Mouse (Mus musculus): Measurements from ENCODE around the gene Mphosph8.

Mphosph8 gene

DNA sequence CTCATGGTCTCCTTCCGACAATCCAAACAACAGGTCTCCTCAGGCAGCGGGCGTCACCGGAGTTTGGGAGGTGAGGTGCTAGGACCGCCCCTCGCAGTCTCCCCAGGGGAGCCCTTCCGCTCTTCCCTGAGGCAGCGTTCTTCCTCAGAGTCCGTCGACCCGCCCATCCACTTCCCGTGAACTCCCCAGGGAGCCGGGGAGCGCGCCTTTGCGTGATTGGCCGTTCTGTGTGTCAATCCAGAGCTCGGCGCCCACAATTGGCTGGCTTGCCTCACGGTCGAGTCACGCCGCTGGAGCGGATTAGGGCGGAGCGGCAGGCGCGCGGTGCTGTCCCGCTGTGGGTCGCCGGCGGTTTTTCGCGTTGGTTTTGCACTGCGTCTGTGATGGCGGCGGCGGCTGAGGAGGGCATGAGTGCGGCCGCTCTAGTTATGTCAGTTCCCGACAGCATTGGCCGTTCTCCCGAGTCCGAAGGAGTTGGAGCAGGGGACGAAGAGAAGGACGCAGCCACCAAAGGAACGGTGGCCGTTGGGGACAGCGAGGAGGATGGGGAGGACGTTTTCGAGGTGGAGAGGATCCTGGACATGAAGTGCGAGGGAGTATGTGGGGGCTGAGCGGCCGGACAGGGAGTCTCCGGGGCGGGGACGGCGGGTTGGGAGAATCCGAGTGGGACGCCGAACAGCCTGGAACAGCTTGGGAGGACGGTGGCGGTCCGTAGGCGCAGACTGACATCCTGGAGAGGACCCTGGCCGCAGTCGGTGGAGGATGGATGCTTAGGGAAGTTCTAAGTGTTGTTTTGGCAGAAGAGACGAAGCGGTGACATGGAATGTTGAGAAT lies at the start of gene Mphosph8:
Mphosph8 (plus strand) TSS at position 280 of the 834 bp plus-strand sequence.
- DNase-seq (ENCODE audit: low read depth), result peak; percentile 99

DNA sequence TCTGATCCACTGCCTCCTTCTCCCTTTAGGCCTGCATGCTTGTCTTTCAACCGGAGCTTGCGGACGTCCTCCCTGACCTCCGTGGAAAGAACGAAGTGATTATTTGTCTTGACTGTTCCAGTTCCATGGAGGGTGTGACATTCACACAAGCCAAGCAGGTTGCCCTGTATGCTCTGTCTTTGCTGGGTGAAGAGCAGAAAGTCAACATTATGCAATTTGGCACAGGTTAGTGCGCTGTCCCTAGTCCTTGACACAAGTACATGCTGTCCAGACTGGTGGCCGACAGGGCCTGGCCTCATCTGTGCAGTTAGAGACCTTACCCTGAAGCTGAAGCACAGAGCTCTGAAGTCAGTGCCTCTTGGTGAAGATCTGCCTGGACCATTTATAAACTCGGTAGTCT lies 47.6 kb upstream of the Mphosph8 start:
- DNase-seq (ENCODE audit: low read depth), result no peak

DNA sequence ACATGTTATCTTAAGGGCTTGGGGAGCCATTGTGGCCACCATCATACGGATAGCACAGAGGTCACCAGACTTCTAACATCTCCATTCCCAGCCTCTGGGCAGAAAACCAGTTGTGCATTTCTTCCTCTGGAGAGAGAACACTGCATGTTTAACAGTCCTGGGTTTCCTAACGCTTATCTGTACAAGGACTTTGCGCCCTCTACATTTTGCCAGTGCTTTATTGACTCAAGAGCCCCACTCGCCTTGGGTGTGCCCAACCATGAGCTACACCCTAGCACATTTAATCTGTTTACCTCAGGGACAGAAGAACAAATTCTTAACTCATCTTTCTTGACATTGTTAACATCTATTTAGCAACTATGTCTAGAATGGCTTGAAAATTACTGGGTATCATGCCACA lies 41.8 kb upstream of the Mphosph8 start:
- no peak for DNase-seq (ENCODE audit: low read depth)

GRCm38 (mm10) chr14:56628336-56628735 lies 39.7 kb upstream of the Mphosph8 start:
- no peak for DNase-seq (ENCODE audit: low read depth)

DNA sequence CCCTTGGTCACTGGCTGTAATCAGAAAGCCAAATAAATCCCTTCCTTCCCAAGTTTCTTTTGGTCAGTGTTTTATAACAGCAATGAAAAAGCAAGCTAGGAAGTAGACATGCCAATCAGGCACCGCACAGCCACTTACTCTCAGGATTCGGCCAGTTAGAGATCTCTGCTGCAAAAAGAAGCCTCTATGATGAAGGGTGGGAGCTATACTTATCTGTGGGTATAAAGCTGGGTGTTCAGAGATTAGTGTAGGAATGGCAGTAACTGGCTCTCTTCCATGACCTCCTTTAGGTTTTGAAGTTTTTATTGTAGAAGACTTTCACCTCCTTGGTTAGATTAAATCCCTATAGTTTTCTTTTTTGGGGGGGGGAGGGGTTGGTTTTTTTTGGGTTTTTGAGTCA lies 36.9 kb upstream of the Mphosph8 start:
- no peak for DNase-seq (ENCODE audit: low read depth)

GRCm38 (mm10) chr14:56647206-56647605 lies 20.8 kb upstream of the Mphosph8 start:
- DNase-seq (ENCODE audit: low read depth), result no peak

DNA sequence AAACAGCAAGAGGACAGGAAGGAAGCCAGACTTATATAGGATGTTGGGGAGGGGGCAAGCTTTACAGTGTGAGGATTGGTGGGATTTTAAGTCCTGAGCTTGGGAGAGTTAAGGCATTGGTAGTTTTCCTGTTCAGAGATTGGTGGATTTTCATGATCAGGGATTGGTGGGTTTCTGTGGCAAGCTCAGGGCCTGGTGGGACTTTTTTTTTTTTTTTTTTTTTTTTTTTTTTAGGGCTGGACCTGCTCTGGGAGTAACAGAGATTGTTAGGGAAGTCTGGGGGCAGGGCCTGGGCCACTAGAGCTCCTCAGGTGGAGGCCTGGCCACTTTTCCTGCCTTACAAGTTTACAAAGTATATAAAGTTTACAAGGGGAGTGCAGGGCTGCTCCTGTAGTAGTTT lies 18.6 kb upstream of the Mphosph8 start:
- DNase-seq (ENCODE audit: low read depth), result no peak

DNA sequence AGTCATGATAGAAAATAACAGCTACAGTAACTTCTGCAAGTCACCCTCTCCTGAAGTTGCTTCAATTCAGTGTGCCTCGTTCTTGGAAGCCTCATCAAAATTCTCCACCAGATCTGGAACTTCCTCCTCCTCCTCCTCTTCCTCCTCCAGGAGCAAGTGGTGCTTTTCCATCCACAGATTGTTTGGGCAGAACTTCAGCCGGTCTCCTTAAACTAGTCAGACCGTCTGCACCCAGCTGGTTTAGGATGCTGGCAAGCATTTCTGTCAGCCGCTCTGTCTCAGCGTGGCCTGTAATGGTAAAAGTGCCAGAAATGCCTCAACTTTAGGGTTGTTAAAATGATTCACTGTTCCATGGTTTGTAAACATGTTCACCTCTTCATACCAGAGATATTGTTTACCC lies 2.4 kb upstream of the Mphosph8 start:
- no peak for DNase-seq (ENCODE audit: low read depth)

- no peak for DNase-seq (ENCODE audit: low read depth)
These were observed 1.1 kb upstream of the Mphosph8 start for GRCm38 (mm10) chr14:56666909-56667308.

GRCm38 (mm10) chr14:56669046-56669620 lies 1.1 kb downstream of the Mphosph8 start:
- DNase-seq (ENCODE audit: low read depth), result no peak

GRCm38 (mm10) chr14:56685426-56685825 lies 17.4 kb downstream of the Mphosph8 start:
- DNase-seq (ENCODE audit: low read depth), result no peak

- DNase-seq (ENCODE audit: low read depth), result no peak
These were observed 21.1 kb downstream of the Mphosph8 start for GRCm38 (mm10) chr14:56689116-56689515.

GRCm38 (mm10) chr14:56689766-56690165 lies 21.7 kb downstream of the Mphosph8 start:
- no peak for DNase-seq (ENCODE audit: low read depth)

DNA sequence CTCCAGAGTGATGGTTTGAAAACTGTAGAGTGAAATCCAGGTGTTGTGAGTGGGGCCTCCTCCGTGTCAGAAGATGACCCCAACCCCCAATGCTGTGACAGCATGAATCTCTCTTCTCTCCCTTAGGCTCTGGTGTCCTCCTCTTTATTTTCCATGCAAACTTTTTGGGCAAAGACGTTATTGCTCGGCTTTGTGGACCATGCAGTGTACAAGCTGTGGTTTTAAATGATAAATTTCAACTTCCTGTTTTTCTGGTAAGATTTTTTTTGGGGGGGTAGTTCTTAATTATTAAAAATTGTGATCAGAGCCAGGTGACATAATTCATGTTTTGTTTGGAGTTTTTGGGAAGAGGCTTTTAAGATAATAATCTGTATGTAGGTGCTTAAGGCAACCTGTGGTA lies 27.4 kb downstream of the Mphosph8 start:
- no peak for DNase-seq (ENCODE audit: low read depth)

DNA sequence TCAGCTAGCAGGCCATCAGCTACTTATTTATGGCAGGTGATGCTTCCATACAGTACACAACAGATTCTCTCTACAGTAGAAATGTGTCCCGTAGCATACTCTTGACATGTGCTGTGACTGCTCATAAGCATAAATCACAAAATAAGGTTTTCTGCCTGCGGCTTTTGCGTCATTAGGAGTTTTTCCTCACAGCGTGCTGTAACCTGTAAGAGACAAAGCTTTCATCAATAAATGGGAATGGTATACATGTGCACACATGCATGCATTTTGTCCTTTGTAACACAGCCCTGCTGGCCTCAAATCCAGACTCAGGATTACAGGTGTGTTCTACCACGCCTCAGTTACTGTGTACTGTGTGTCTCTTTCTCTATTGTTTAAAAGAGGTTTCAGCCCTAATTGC lies 29.8 kb downstream of the Mphosph8 start:
- no peak for DNase-seq (ENCODE audit: low read depth)

DNA sequence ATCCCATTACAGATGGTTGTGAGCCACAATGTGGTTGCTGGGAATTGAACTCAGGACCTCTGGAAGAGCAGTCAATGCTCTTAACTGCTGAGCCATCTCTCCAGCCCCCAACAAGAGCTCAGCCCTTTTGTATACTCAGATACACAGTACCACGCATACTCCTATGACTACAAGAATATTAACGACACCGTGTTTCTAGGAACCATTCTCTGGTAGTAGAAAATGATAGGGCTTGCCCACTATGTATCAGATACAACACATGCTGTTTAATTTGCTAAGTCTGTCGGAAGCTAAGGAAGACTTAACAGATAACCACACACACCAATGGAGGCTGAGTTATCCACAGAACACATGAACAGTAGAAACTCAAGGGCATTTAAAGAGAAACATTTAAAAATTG lies 34.6 kb downstream of the Mphosph8 start:
- DNase-seq (ENCODE audit: low read depth), result peak; percentile 17

DNA sequence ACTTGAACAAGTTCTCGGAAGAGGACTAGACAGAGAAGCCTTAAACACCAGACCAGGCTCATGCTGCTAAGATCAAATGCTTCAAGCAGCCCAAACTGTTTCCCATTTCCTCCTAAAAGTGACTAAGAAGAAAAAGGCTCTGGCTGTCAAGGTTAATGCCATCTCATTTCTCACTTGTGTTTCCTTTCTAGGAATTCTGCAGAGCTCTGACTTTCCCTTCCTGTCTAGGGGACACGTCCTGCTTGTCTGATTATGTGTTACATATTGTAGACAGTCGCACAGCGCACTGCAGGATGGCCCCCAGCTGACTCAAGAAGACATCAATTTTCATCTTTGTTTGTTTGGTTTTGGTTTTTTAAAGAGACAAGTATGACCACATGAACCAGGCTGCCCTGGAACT lies 37.6 kb downstream of the Mphosph8 start:
- DNase-seq (ENCODE audit: low read depth), result no peak

- DNase-seq (ENCODE audit: low read depth), result no peak
These were observed 58.4 kb downstream of the Mphosph8 start for GRCm38 (mm10) chr14:56726493-56726892.

GRCm38 (mm10) chr14:56740175-56740574 lies 72.1 kb downstream of the Mphosph8 start:
- DNase-seq (ENCODE audit: low read depth), result no peak

Measured in c-Kit-positive CD71-negative TER-119-negative erythroid progenitor cells, embryonic 14.5 days (primary cell).